Mouse (Mus musculus) spleen, adult 2 months (tissue): ENCODE results near the gene Tanc1.

Experiments used
- CTCF ChIP-seq: fragments of 200-500 bp; IDR thresholded peaks from 2 replicates; pipeline ENCODE4 v1.5.1; 2011; ENCODE audit warnings: mild to moderate bottlenecking, inconsistent platforms; ENCODE audit not compliant: insufficient read depth, insufficient read length, insufficient replicate concordance; ENCODE audit errors: extremely low read depth
- POLR2A ChIP-seq: fragments of 200-500 bp; IDR thresholded peaks from 2 replicates; pipeline ENCODE4 v1.6.1; 2011; ENCODE audit warnings: low read depth, low read length, inconsistent platforms

- no peak for TF ChIP-seq POLR2A
- no peak for TF ChIP-seq CTCF
Measured at GRCm38 (mm10) chr2:59608958-59609357, 2.9 kb upstream of the Tanc1 start.
